Mouse (Mus musculus) intestine, embryonic 15.5 days (tissue): ENCODE measurements around the gene Oxct2a. TPM values are rescaled to one million over a fixed set of nuclear protein-coding genes. Genes with fewer than 3 reads are reported as not detected.
A peak's percentile ranks its signal among the peaks of the same experiment; 100 is the strongest.

Source experiments
- ATAC-seq: fragments of 200-750 bp; cut with Nextera tagmentation; 2 replicates; pipeline ENCODE4 v1.8.0; 2017; ENCODE audit warnings: moderate TSS enrichment, moderate library complexity
- H3K27ac ChIP-seq: fragments of 300-500 bp; sonication (generic); 2 replicates; pipeline ENCODE4 v1.5.1; 2015; ENCODE audit warnings: mild to moderate bottlenecking, inconsistent platforms
- H3K27me3 ChIP-seq: fragments of 300-500 bp; sonication (generic); replicated peaks from 2 replicates; pipeline ENCODE4 v1.6.1; 2015; ENCODE audit warnings: inconsistent platforms
- H3K36me3 ChIP-seq: fragments of 300-500 bp; sonication (generic); 2 replicates; pipeline ENCODE4 v1.6.1; 2015; ENCODE audit warnings: inconsistent platforms
- H3K4me1 ChIP-seq: fragments of 300-500 bp; sonication (generic); replicated peaks from 2 replicates; pipeline ENCODE4 v1.6.1; 2015; ENCODE audit warnings: inconsistent platforms
- H3K4me2 ChIP-seq: fragments of 300-500 bp; sonication (generic); replicated peaks from 2 replicates; pipeline ENCODE4 v1.6.1; 2015; ENCODE audit warnings: mild to moderate bottlenecking, inconsistent platforms
- H3K4me3 ChIP-seq: fragments of 300-500 bp; sonication (generic); replicated peaks from 2 replicates; pipeline ENCODE4 v1.5.1; 2015; ENCODE audit warnings: inconsistent platforms
- H3K9ac ChIP-seq: fragments of 300-500 bp; sonication (generic); 2 replicates; pipeline ENCODE4 v1.6.1; 2015; ENCODE audit warnings: inconsistent platforms
- H3K9me3 ChIP-seq: fragments of 300-500 bp; sonication (generic); 2 replicates; pipeline ENCODE4 v1.6.1; 2016; ENCODE audit warnings: inconsistent platforms
- WGBS: fragments of 180-500 bp; shearing (Covaris S2); methylation state at CpG from one replicate; pipeline ENCODE4 v1.1.7; 2015; 5-methylcytosine and 5-hydroxymethylcytosine counted together
- polyA plus RNA-seq: library from polyadenylated mRNA; unstranded; fragments of >200 nt; fragmentation: Nextera tagmentation; extraction: Ambion mirVana; gene quantifications from 2 replicates; pipeline ENCODE4 v1.2.1, GENCODE M21; 2015

Gene Oxct2a
- polyA plus RNA-seq: not detected in 2 replicates

GRCm38 (mm10) chr4:123323534-123323933 is at the start of gene Oxct2a:
Oxct2a (minus strand) TSS chr4:123323634.
- Histone ChIP-seq H3K27me3 (peaks cover 9% of the 10 kb centered on the region), H3K9me3 (no peaks in the 10 kb centered on the region), H3K27ac (no peak within 1 kb of the TSS), H3K9ac (no peak within 1 kb of the TSS; the same call in 1 of the 2 replicates), H3K4me1 (no peaks in the 10 kb centered on the region), H3K4me2 (peak within 1 kb of the TSS; percentile 56), H3K4me3 (peak within 1 kb of the TSS; percentile 23), H3K36me3 (no peaks in the 10 kb centered on the region)
- ATAC-seq: peak; percentile 18; the same call in 1 of the 2 replicates
- WGBS: 15% methylated on average over 13 of the region's 13 CpGs

- WGBS: 93% methylated on average over 4 of the region's 4 CpGs
- H3K9ac ChIP-seq: no peak overlapping the region
- H3K4me2 ChIP-seq: no peak overlapping the region
- H3K4me1 ChIP-seq: no peaks in the 10 kb centered on the region
- peaks cover 41% of the 10 kb centered on the region for H3K36me3 ChIP-seq
- H3K27me3 ChIP-seq: no peaks in the 10 kb centered on the region
- ATAC-seq: no peak
- no peak overlapping the region for H3K27ac ChIP-seq
- no peaks in the 10 kb centered on the region for H3K9me3 ChIP-seq
- no peak overlapping the region for H3K4me3 ChIP-seq
These were observed 40.1 kb upstream of the Oxct2a start for GRCm38 (mm10) chr4:123363555-123363954.

GRCm38 (mm10) chr4:123360771-123361170 is 37.3 kb upstream of the Oxct2a start:
- 95% methylated on average over 12 of the region's 12 CpGs for WGBS
- H3K4me1 ChIP-seq: no peaks in the 10 kb centered on the region
- H3K4me2 ChIP-seq: no peak overlapping the region
- H3K9ac ChIP-seq: no peak overlapping the region
- no peak for ATAC-seq
- H3K4me3 ChIP-seq: no peak overlapping the region
- H3K27ac ChIP-seq: no peak overlapping the region
- H3K9me3 ChIP-seq: no peaks in the 10 kb centered on the region
- H3K36me3 ChIP-seq: peaks cover 27% of the 10 kb centered on the region
- no peaks in the 10 kb centered on the region for H3K27me3 ChIP-seq

GRCm38 (mm10) chr4:123358613-123359012 is 35.2 kb upstream of the Oxct2a start:
- Histone ChIP-seq H3K27ac (no peak overlapping the region), H3K4me2 (no peak overlapping the region), H3K4me1 (no peaks in the 10 kb centered on the region), H3K9me3 (no peaks in the 10 kb centered on the region), H3K27me3 (no peaks in the 10 kb centered on the region), H3K4me3 (no peak overlapping the region), H3K36me3 (peaks cover 33% of the 10 kb centered on the region), H3K9ac (no peak overlapping the region)
- 87% methylated on average over 7 of the region's 7 CpGs for WGBS
- ATAC-seq: no peak

- Histone ChIP-seq H3K9me3 (no peaks in the 10 kb centered on the region), H3K4me2 (no peak overlapping the region), H3K9ac (no peak overlapping the region), H3K4me3 (no peak overlapping the region), H3K36me3 (peaks cover 39% of the 10 kb centered on the region), H3K27me3 (no peaks in the 10 kb centered on the region), H3K27ac (no peak overlapping the region), H3K4me1 (no peaks in the 10 kb centered on the region)
- 87% methylated on average over 8 of the region's 8 CpGs for WGBS
- ATAC-seq: no peak
These were observed 32.5 kb upstream of the Oxct2a start for GRCm38 (mm10) chr4:123355941-123356340.

GRCm38 (mm10) chr4:123353271-123353877 is 29.9 kb upstream of the Oxct2a start:
- Histone ChIP-seq H3K4me2 (no peak overlapping the region), H3K9ac (no peak overlapping the region), H3K27me3 (no peaks in the 10 kb centered on the region), H3K4me1 (no peaks in the 10 kb centered on the region), H3K4me3 (no peak overlapping the region), H3K36me3 (peaks cover 32% of the 10 kb centered on the region), H3K9me3 (no peaks in the 10 kb centered on the region), H3K27ac (no peak overlapping the region)
- 84% methylated on average over 10 of the region's 10 CpGs for WGBS
- no peak for ATAC-seq

- peak overlapping the region; percentile 64 for H3K27ac ChIP-seq
These were observed 20.0 kb upstream of the Oxct2a start for GRCm38 (mm10) chr4:123343471-123343789.

GRCm38 (mm10) chr4:123342642-123343470 is 19.4 kb upstream of the Oxct2a start, which contains the start of gene Bmp8a:
Bmp8a (minus strand) TSS chr4:123343252.
- WGBS: under 1% methylated on average over 65 of the region's 65 CpGs
- no peaks in the 10 kb centered on the region for H3K36me3 ChIP-seq
- H3K27ac ChIP-seq: peak within 1 kb of the TSS; percentile 64
- H3K9me3 ChIP-seq: no peaks in the 10 kb centered on the region
- H3K27me3 ChIP-seq: peaks cover 31% of the 10 kb centered on the region
- H3K4me2 ChIP-seq: peak within 1 kb of the TSS; percentile 98
- ATAC-seq: peak; percentile 92
- H3K4me1 ChIP-seq: peaks cover 14% of the 10 kb centered on the region
- H3K4me3 ChIP-seq: peak within 1 kb of the TSS; percentile 57
- peak within 1 kb of the TSS; percentile 50 for H3K9ac ChIP-seq

More at GRCm38 (mm10) chr4:123343471-123343789, 20.0 kb upstream of the Oxct2a start:
- 4% methylated on average over 6 of the region's 6 CpGs for WGBS
- peak; percentile 85 for ATAC-seq
- no peaks in the 10 kb centered on the region for H3K36me3 ChIP-seq
- peaks cover 14% of the 10 kb centered on the region for H3K4me1 ChIP-seq
- H3K9me3 ChIP-seq: no peaks in the 10 kb centered on the region
- H3K4me3 ChIP-seq: peak overlapping the region; percentile 57
- peaks cover 31% of the 10 kb centered on the region for H3K27me3 ChIP-seq
- peak overlapping the region; percentile 98 for H3K4me2 ChIP-seq
- peak overlapping the region; percentile 45 for H3K9ac ChIP-seq

GRCm38 (mm10) chr4:123342091-123342641 is 18.7 kb upstream of the Oxct2a start:
- peak overlapping the region; percentile 50 for H3K9ac ChIP-seq
- 2% methylated on average over 43 of the region's 43 CpGs for WGBS
- ATAC-seq: peak; percentile 15

GRCm38 (mm10) chr4:123340232-123340631 is 16.8 kb upstream of the Oxct2a start:
- Histone ChIP-seq H3K9me3 (no peaks in the 10 kb centered on the region), H3K4me3 (no peak overlapping the region), H3K27ac (no peak overlapping the region), H3K4me2 (no peak overlapping the region), H3K36me3 (no peaks in the 10 kb centered on the region), H3K4me1 (peaks cover 14% of the 10 kb centered on the region), H3K9ac (no peak overlapping the region), H3K27me3 (peaks cover 31% of the 10 kb centered on the region)
- WGBS: 67% methylated on average over 5 of the region's 5 CpGs
- ATAC-seq: no peak

More at GRCm38 (mm10) chr4:123342091-123342641, 18.7 kb upstream of the Oxct2a start:
- H3K27me3 ChIP-seq: peaks cover 31% of the 10 kb centered on the region
- peak overlapping the region; percentile 57 for H3K4me3 ChIP-seq
- no peaks in the 10 kb centered on the region for H3K36me3 ChIP-seq
- no peak overlapping the region for H3K27ac ChIP-seq
- H3K4me2 ChIP-seq: peak overlapping the region; percentile 98
- peaks cover 14% of the 10 kb centered on the region for H3K4me1 ChIP-seq
- H3K9me3 ChIP-seq: no peaks in the 10 kb centered on the region

GRCm38 (mm10) chr4:123337693-123338092 is 14.3 kb upstream of the Oxct2a start:
- Histone ChIP-seq H3K4me1 (peaks cover 8% of the 10 kb centered on the region), H3K36me3 (no peaks in the 10 kb centered on the region), H3K9me3 (no peaks in the 10 kb centered on the region), H3K4me3 (no peak overlapping the region), H3K27me3 (peaks cover 26% of the 10 kb centered on the region), H3K4me2 (no peak overlapping the region), H3K9ac (no peak overlapping the region), H3K27ac (no peak overlapping the region)
- WGBS: 61% methylated on average over 4 of the region's 4 CpGs
- ATAC-seq: no peak

GRCm38 (mm10) chr4:123335796-123336585 is 12.6 kb upstream of the Oxct2a start:
- H3K27me3 ChIP-seq: peaks cover 9% of the 10 kb centered on the region
- 66% methylated on average over 14 of the region's 14 CpGs for WGBS

More at GRCm38 (mm10) chr4:123335796-123336585, 12.6 kb upstream of the Oxct2a start:
- no peak for ATAC-seq
- Histone ChIP-seq H3K36me3 (no peaks in the 10 kb centered on the region), H3K9ac (no peak overlapping the region), H3K9me3 (no peaks in the 10 kb centered on the region), H3K4me1 (no peaks in the 10 kb centered on the region), H3K27ac (no peak overlapping the region), H3K4me2 (no peak overlapping the region), H3K4me3 (no peak overlapping the region)
